Mouse (Mus musculus) lung, postnatal 0 days (tissue): ENCODE data around the gene Enah. TPM values are rescaled to one million over a fixed set of nuclear protein-coding genes. Genes with fewer than 3 reads are reported as not detected.

Experiments used
- ATAC-seq: fragments of 200-750 bp; cut with Nextera tagmentation; 2 replicates; pipeline ENCODE4 v1.8.0; 2017; ENCODE audit warnings: moderate library complexity
- DNase-seq: peaks from one replicate; pipeline ENCODE4 v3.0.0-alpha.2; 2016; ENCODE audit warnings: low spot score
- H3K27ac ChIP-seq: fragments of 300-500 bp; sonication (generic); 2 replicates; pipeline ENCODE4 v1.5.1; 2014; ENCODE audit warnings: antibody characterized with exemption, mild to moderate bottlenecking, low read length, mixed read lengths
- H3K27me3 ChIP-seq: fragments of 300-500 bp; sonication (generic); replicated peaks from 2 replicates; pipeline ENCODE4 v1.6.1; 2014; ENCODE audit warnings: low read length, mixed read lengths; ENCODE audit not compliant: insufficient read depth
- H3K36me3 ChIP-seq: fragments of 300-500 bp; sonication (generic); 2 replicates; pipeline ENCODE4 v1.6.1; 2014; ENCODE audit warnings: low read length, mixed read lengths; ENCODE audit not compliant: insufficient read depth
- H3K4me1 ChIP-seq: fragments of 300-500 bp; sonication (generic); 2 replicates; pipeline ENCODE4 v1.6.1; 2014; ENCODE audit warnings: antibody characterized with exemption, low read depth, low read length, mixed read lengths; ENCODE audit not compliant: insufficient read depth
- H3K4me2 ChIP-seq: fragments of 300-500 bp; sonication (generic); replicated peaks from 2 replicates; pipeline ENCODE4 v1.6.1; 2014; ENCODE audit warnings: low read depth, mild to moderate bottlenecking, low read length, moderate library complexity, mixed read lengths
- H3K4me3 ChIP-seq: fragments of 300-500 bp; sonication (generic); 2 replicates; pipeline ENCODE4 v1.5.1; 2014; ENCODE audit warnings: low read depth, low read length
- H3K9ac ChIP-seq: fragments of 300-500 bp; sonication (generic); replicated peaks from 2 replicates; pipeline ENCODE4 v1.6.1; 2014; ENCODE audit warnings: low read depth, mild to moderate bottlenecking
- H3K9me3 ChIP-seq: fragments of 300-500 bp; sonication (generic); 2 replicates; pipeline ENCODE4 v1.6.1; 2016; ENCODE audit warnings: low read length, mixed read lengths
- CTCF ChIP-seq: IDR thresholded peaks from 2 replicates; pipeline ENCODE4 v1.5.1; 2016; ENCODE audit warnings: antibody characterized with exemption, mild to moderate bottlenecking
- EP300 ChIP-seq: IDR thresholded peaks from 2 replicates; pipeline ENCODE4 v1.6.1; 2016; ENCODE audit warnings: antibody characterized with exemption, mild to moderate bottlenecking, control low read depth
- WGBS: fragments of 180-500 bp; shearing (Covaris S2); extraction: QIAGEN DNeasy Blood & Tissue Kit; methylation state at CpG from one replicate; pipeline ENCODE4 v1.1.7; 2014; 5-methylcytosine and 5-hydroxymethylcytosine counted together
- polyA plus RNA-seq: library from polyadenylated mRNA; unstranded; fragments of >200 nt; fragmentation: Nextera tagmentation; extraction: Ambion mirVana; gene quantifications from 2 replicates; pipeline ENCODE4 v1.2.1, GENCODE M21; 2015

Gene Enah
- 8.9 and 10.6 TPM in 2 replicates for polyA plus RNA-seq

DNA sequence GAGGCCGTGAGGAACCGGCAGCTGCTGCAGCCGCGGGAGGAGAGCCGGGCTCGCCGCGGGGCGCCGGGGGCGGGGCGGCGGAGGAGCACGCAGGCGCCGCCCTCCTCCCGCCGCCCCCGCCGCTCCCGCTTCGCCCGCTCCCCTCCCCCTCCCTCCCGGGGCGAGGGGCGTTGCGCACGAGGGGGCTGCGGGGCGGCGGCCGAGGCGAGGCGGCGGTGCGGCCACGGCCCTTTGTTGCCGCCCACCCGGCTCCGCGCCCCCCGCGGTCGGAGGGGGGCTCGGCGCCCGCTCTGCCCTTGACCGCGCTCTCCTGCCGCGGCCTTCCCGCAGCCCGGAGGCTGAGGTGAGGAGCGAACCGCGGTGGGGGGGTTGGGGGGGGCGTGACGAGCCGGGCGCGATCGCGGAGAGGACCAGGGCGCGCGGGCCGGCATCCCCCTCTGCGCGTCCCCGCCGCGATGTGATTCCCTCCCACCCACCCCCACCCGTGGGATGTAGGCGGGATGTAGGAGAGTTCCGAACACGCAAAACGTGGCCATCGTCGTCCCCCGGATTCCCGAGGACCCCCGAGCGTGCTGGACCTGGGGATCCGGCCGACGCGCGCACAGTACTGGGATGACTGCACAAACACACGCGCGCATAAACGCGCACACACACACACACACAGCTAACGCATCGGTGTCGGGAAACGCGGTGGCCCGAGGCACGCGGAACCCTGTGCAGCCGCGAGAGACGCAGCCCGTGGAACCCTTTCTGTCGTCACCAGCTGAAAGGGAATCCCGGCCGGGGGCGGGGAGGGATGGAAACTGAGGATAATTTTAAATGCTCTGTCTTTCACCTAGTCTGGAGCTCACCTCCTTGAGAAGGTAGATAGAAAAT is at the start of gene Enah:
Gene Enah, minus strand, starts transcription at position 65 of the 876 bp plus-strand sequence.
- H3K9me3 ChIP-seq, result no peaks in the 10 kb centered on the region
- WGBS, result 1% methylated on average over 43 of the region's 109 CpGs
- no peaks in the 10 kb centered on the region for H3K36me3 ChIP-seq
- H3K4me1 ChIP-seq, result no peaks in the 10 kb centered on the region
- peak within 1 kb of the TSS; percentile 79 for H3K27ac ChIP-seq
- peak within 1 kb of the TSS; percentile 73 for H3K9ac ChIP-seq
- DNase-seq (peak; percentile 78), ATAC-seq (peak; percentile 82)
- H3K27me3 ChIP-seq, result no peaks in the 10 kb centered on the region
- H3K4me3 ChIP-seq, result peak within 1 kb of the TSS; percentile 89
- H3K4me2 ChIP-seq, result peak within 1 kb of the TSS; percentile 96
- no peak for TF ChIP-seq CTCF
- TF ChIP-seq EP300, result no peak

DNA sequence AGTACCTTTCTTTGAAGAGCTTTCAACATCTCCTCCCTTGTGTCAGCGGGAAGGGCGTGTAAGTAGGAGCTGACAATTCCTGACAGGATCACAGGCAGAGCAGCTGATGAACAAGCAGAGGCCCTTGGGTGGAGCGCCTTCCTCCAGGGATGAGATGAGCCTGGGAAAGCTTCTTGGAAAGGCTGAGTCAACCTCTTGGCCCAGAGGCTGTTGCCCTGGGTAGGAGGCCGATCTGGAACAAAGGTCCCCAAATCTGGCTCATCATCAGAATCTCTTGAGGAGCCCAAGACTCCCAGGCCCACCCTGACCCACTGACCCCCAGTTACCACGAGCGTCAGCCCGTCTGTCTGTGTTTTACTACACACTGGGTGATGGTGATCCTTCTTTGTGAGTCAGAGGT is 48.3 kb upstream of the Enah start:
- Histone ChIP-seq H3K9ac (no peak overlapping the region), H3K36me3 (no peaks in the 10 kb centered on the region), H3K27me3 (no peaks in the 10 kb centered on the region), H3K9me3 (no peaks in the 10 kb centered on the region), H3K4me1 (no peaks in the 10 kb centered on the region), H3K4me3 (no peak overlapping the region), H3K4me2 (no peak overlapping the region), H3K27ac (no peak overlapping the region)
- no peak for DNase-seq
- no peak for TF ChIP-seq CTCF
- TF ChIP-seq EP300, result no peak
- ATAC-seq, result no peak; the same call in 1 of the 2 replicates
- 81% methylated on average over 7 of the region's 7 CpGs for WGBS

DNA sequence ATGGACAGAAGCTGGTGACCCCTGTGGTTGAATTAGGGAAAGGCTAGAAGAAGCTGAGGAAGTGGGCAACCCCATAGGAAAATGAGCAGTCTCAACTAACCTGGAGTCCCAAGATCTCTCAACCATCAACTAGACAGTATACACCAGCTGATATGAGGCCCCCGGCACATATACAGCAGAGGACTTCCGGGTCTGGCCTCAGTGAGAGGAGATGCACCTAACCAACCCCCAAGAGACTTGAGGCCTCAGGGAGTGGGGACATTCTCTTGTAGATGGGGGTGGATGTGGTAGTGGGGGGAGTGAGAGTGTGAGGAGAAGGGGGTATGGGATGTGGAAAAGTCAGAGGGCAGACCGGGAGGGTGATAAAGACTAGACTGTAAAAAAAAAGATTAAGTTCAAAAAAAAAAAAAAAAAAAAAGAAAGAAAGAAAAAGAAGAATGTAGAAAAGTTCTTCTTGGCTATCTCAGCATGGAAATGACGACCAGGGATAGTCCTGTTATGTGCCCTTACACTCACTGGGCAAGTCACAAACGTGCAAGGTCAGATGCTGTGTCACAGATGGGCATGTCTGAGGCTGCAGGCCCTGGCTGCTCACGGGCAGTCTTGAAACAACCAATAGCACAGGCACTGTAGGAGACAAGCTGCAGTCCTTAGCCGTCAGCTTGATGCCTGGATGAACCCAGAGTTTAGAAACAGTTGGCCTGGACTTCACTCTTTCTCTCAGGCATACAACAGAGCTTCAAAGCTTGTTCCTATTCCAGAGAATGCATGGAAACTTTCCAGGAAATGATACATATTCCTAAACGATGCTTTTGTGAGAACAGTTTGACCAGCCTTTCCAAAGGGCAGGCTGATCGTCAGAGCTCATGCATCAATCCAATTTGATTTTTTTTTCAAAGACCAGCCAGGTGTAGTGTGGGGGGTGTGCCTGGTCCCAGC is 47.0 kb upstream of the Enah start:
- WGBS, result 54% methylated on average over 9 of the region's 9 CpGs
- ATAC-seq, result peak; percentile 49
- H3K27ac ChIP-seq, result no peak overlapping the region
- TF ChIP-seq EP300, result no peak
- no peak for TF ChIP-seq CTCF
- no peaks in the 10 kb centered on the region for H3K4me1 ChIP-seq
- DNase-seq, result peak; percentile 73
- no peaks in the 10 kb centered on the region for H3K27me3 ChIP-seq
- no peak overlapping the region for H3K4me2 ChIP-seq
- H3K36me3 ChIP-seq, result no peaks in the 10 kb centered on the region
- no peaks in the 10 kb centered on the region for H3K9me3 ChIP-seq
- H3K4me3 ChIP-seq, result no peak overlapping the region
- H3K9ac ChIP-seq, result no peak overlapping the region

DNA sequence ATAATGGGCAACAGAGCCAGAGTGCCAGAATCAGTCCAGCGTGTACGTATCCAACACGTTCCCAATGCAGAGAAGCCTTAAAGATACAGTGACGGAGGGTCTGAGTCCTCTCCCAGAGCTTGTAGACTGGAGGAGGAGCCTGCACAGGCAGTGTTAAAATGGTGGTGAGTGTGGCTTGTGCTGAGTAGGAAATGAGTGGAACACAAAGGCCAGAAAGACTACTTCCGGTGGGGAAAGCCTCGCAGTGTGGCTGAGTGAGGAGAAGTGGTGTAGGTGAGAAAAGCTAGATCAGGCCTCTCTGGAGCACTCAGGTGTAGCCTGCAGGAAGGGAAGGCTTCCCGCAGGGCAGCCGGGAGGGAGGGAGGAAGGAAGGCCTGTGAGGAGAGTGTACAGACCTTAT is 43.9 kb upstream of the Enah start:
- ATAC-seq (no peak), DNase-seq (no peak)
- no peaks in the 10 kb centered on the region for H3K27me3 ChIP-seq
- no peak overlapping the region for H3K4me3 ChIP-seq
- no peak overlapping the region for H3K4me2 ChIP-seq
- H3K27ac ChIP-seq, result no peak overlapping the region
- H3K4me1 ChIP-seq, result no peaks in the 10 kb centered on the region
- TF ChIP-seq EP300 (no peak), CTCF (no peak)
- WGBS, result 64% methylated on average over 8 of the region's 8 CpGs
- H3K36me3 ChIP-seq, result no peaks in the 10 kb centered on the region
- no peaks in the 10 kb centered on the region for H3K9me3 ChIP-seq
- no peak overlapping the region for H3K9ac ChIP-seq

DNA sequence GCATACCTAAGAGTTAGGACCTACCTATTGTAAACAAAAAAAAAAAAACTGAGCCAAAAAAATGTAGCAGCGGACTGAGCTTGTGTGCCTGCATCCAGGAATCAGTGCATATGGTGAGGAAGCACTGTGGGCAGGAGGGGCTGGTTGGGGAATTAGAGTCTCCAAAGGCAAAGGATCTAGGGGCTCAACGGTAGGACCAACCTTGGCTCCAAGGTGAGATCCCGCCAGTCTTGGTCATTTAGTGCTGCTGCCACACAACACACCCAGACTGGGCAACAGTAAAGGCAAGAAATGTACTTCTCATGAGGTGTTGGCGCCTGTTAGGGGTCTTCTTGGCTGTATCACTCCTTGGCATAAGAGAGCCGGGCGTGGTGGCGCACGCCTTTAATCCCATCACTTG is 43.0 kb upstream of the Enah start:
- no peaks in the 10 kb centered on the region for H3K27me3 ChIP-seq
- no peaks in the 10 kb centered on the region for H3K4me1 ChIP-seq
- no peaks in the 10 kb centered on the region for H3K9me3 ChIP-seq
- no peak overlapping the region for H3K4me3 ChIP-seq
- WGBS, result 96% methylated on average over 8 of the region's 8 CpGs
- no peak overlapping the region for H3K27ac ChIP-seq
- H3K9ac ChIP-seq, result no peak overlapping the region
- H3K4me2 ChIP-seq, result no peak overlapping the region
- no peak for DNase-seq
- no peak for TF ChIP-seq CTCF
- no peak for TF ChIP-seq EP300
- ATAC-seq, result no peak
- H3K36me3 ChIP-seq, result no peaks in the 10 kb centered on the region

DNA sequence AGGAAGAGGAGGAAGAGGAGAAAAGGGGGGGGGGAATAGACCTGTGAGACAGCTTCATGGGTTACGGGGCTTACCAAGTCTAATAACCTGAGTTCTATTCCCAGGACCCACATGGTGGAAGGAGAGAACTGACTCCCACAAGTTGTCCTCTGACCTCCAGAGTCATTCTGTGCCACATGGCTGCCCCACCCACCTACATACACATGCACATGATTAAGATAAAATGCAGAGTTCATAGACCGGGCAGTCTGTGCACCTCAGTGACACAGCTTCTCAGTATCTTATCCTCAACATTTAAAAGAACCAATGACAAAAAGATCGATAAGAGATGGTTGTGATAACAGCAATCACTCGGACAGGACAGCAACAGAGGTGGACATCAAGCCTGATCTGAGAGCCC is 41.4 kb upstream of the Enah start:
- Histone ChIP-seq H3K4me2 (no peak overlapping the region), H3K27ac (no peak overlapping the region), H3K9me3 (no peaks in the 10 kb centered on the region), H3K27me3 (no peaks in the 10 kb centered on the region), H3K4me1 (no peaks in the 10 kb centered on the region), H3K4me3 (no peak overlapping the region), H3K9ac (no peak overlapping the region), H3K36me3 (no peaks in the 10 kb centered on the region)
- WGBS, result 81% methylated on average over 4 of the region's 4 CpGs
- no peak for DNase-seq
- TF ChIP-seq EP300 (no peak), CTCF (no peak)
- ATAC-seq, result no peak
